Mouse (Mus musculus) heart, postnatal 0 days (tissue): Measurements from ENCODE around the gene Cdc14b.

ENCODE experiments used
- CTCF ChIP-seq: IDR thresholded peaks from 2 replicates; pipeline ENCODE4 v1.5.1; 2016; ENCODE audit warnings: antibody characterized with exemption, control low read depth, low read depth
- EP300 ChIP-seq: IDR thresholded peaks from 2 replicates; pipeline ENCODE4 v1.6.1; 2016; ENCODE audit warnings: antibody characterized with exemption, low read depth

DNA sequence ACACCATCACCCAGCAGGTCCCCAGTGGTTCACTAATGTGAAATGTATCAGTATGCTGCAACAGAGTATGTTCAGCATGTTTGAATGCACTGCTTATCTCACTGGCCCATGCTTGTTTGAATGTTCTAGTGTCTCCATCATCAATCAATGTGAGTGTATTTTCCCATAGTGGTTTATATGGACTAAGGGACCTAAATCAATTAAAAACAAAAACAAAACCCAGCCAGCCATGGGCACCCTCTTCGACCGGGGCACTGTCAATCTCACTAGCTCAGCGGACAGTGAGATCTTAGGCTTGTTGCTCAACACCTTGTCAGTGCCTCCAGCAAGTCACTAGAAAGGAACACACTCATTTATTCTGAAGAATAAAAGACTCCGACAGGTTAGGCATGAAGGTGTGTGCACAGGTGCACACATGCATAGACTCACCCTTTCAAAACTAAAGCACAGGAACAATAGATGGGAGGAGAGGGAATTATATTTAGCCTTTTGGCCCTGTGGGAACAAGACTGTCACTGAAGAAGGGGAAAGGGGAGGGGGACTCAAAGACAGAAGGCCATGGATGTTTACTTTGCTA, 30.3 kb downstream of the Cdc14b start:
- TF ChIP-seq EP300 (no peak), CTCF (no peak)
